Mouse (Mus musculus): ENCODE measurements around the gene Ccdc186. TPM values are rescaled to one million over a fixed set of nuclear protein-coding genes. Genes with fewer than 3 reads are reported as not detected.
A peak's percentile ranks its signal among the peaks of the same experiment; 100 is the strongest.

Gene Ccdc186
- total and polyA plus RNA-seq, 3 experiments: 2.2 to 7.5 (median 3.4) TPM

DNA sequence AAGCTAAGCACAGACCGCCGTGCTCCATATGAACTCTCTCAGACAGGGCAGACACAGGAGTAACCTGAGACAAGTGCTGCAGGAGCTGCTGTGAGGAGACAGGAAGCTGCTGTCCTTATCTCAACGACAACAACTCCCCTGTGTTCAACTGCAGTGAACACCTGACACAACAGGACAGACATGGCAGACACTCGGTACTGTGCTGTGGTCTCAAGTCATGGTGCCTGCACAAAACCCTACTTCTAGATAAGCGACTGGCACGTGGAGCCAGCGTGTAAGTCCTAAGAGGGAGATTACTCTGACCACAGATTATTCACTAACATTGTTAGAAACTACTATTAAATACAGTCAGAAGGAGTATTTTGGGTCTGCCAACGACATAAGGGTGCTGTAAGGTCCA lies 21.8 kb downstream of the Ccdc186 start:
- H3K9ac ChIP-seq (ENCODE audit: insufficient read depth, low read depth): no peak overlapping the region
- H3K4me1 ChIP-seq (ENCODE audit: control insufficient read depth in 1 of 2, insufficient read depth in 2 of 2): peaks cover 0 to 15% of the 10 kb centered on the region in 2 experiments; a peak in 2 of 4 replicates
- no peak overlapping the region for H3K27ac ChIP-seq (ENCODE audit: insufficient read depth, low read depth)
- dilution Hi-C loops (cut with MboI; ENCODE audit: extremely low pct_ligation_motif_present, extremely low pct_unique_long_range_greater_than_20kb, low sequenced_read_pairs) (no loop called here), in situ Hi-C loops (cut with MboI; ENCODE audit: low pct_ligation_motif_present, low pct_unique_long_range_greater_than_20kb, low sequenced_read_pairs) (no loop called here)
- no peak overlapping the region for H3K4me2 ChIP-seq (ENCODE audit: insufficient read depth, low read depth, poor library complexity, severe bottlenecking)
- H3K79me2 ChIP-seq (replicated peaks; ENCODE audit: control insufficient read depth, extremely low read depth, insufficient read depth, poor library complexity, severe bottlenecking): no peaks in the 10 kb centered on the region
- H3K27me3 ChIP-seq (replicated peaks): no peaks in the 10 kb centered on the region
- H3K9me3 ChIP-seq (replicated peaks; ENCODE audit: low read length): no peaks in the 10 kb centered on the region
- no peak for TF ChIP-seq RAD21 (IDR thresholded peaks at IDR 0.05; ENCODE audit: low read depth, low read length)
- no peak for TF ChIP-seq ELF1 (IDR thresholded peaks at IDR 0.05; ENCODE audit: low read depth, low read length)
- no peak for TF ChIP-seq TCF12 (IDR thresholded peaks at IDR 0.05; ENCODE audit: low read depth, low read length)
- TF ChIP-seq RCOR1 (conservative IDR thresholded peaks at IDR 0.05; ENCODE audit: low read depth, low read length): no peak
- TF ChIP-seq ETS1 (conservative IDR thresholded peaks at IDR 0.05; ENCODE audit: low read depth, low read length): no peak
- no peak for TF ChIP-seq CHD1 (IDR thresholded peaks at IDR 0.05; ENCODE audit: low read depth, low read length)
- TF ChIP-seq JUN (IDR thresholded peaks at IDR 0.05; ENCODE audit: insufficient read depth, low read depth, low read length): no peak
- no peak for TF ChIP-seq BHLHE40 (IDR thresholded peaks at IDR 0.05; ENCODE audit: low read depth, low read length)
- no peak for TF ChIP-seq USF1 (IDR thresholded peaks at IDR 0.05; ENCODE audit: low read depth, low read length)
- TF ChIP-seq NELFE (IDR thresholded peaks at IDR 0.05; ENCODE audit: low read depth, low read length): no peak
- no peak overlapping the region for H3K4me3 ChIP-seq (replicated peaks in 1 of 3; ENCODE audit: low read depth in 2 of 3, low read length in 2 of 3, poor library complexity in 1 of 3)
- DNase-seq (ENCODE audit: extremely low read depth): no peak
- H3K36me3 ChIP-seq (replicated peaks in 1 of 2; ENCODE audit: control insufficient read depth in 1 of 2, insufficient read depth in 1 of 2, low read length in 1 of 2): peaks cover 55 to 87% of the 10 kb centered on the region in 2 experiments

DNA sequence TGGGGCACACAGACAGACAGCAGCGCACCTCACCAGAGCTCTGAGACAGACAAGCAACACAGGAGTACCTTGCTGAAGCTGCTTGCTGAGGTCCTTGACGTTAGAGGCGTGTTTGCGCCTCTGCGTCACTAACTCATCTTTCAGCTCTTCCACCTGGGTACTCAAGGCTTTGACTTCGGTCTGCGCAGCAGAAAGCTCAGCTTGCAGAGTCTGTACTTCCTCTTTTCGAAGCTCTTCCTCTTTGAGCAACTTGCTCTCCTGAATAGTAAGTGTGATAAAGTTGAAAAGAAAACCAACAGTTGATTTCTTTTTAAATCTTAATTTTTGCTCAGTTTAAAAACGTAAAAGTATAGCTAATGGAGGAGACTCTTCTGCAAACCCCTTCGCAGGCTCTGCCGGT lies 24.6 kb downstream of the Ccdc186 start:
- in situ Hi-C loops (cut with MboI; ENCODE audit: low pct_ligation_motif_present, low pct_unique_long_range_greater_than_20kb, low sequenced_read_pairs): no loop called here
- no peak overlapping the region for H3K4me2 ChIP-seq (ENCODE audit: insufficient read depth, low read depth, poor library complexity, severe bottlenecking)
- DNase-seq (ENCODE audit: extremely low read depth): peak; percentile 50
- no peak overlapping the region for H3K27ac ChIP-seq (ENCODE audit: insufficient read depth, low read depth)
- TF ChIP-seq RCOR1 (conservative IDR thresholded peaks at IDR 0.05; ENCODE audit: low read depth, low read length) (no peak), ELF1 (IDR thresholded peaks at IDR 0.05; ENCODE audit: low read depth, low read length) (no peak), POLR2AphosphoS2 (IDR thresholded peaks at IDR 0.05; ENCODE audit: low read depth, low read length) (no peak), ZC3H11A (IDR thresholded peaks at IDR 0.05; ENCODE audit: low read depth, low read length) (no peak), PAX5 (IDR thresholded peaks at IDR 0.05; ENCODE audit: low read length) (no peak), USF2 (conservative IDR thresholded peaks at IDR 0.05; ENCODE audit: low read depth, low read length) (no peak), USF1 (IDR thresholded peaks at IDR 0.05; ENCODE audit: low read depth, low read length) (no peak), JUND (conservative IDR thresholded peaks at IDR 0.05; ENCODE audit: low read depth, low read length) (no peak), EP300 (IDR thresholded peaks at IDR 0.05; ENCODE audit: low read length) (no peak), SMC3 (IDR thresholded peaks at IDR 0.05; ENCODE audit: low read depth, low read length) (no peak), TCF12 (IDR thresholded peaks at IDR 0.05; ENCODE audit: low read depth, low read length) (no peak), CTCF (conservative IDR thresholded peaks at IDR 0.05 in 1 of 2, IDR thresholded peaks at IDR 0.05 in 1 of 2; ENCODE audit: low read depth in 2 of 2, low read length in 2 of 2) (no peak)
- no peaks in the 10 kb centered on the region for H3K79me2 ChIP-seq (replicated peaks; ENCODE audit: control insufficient read depth, extremely low read depth, insufficient read depth, poor library complexity, severe bottlenecking)
- dilution Hi-C loops (cut with MboI; ENCODE audit: extremely low pct_ligation_motif_present, extremely low pct_unique_long_range_greater_than_20kb, low sequenced_read_pairs): no loop called here
- no peaks in the 10 kb centered on the region for H3K9me3 ChIP-seq (replicated peaks; ENCODE audit: low read length)
- H3K36me3 ChIP-seq (replicated peaks in 1 of 2; ENCODE audit: control insufficient read depth in 1 of 2, insufficient read depth in 1 of 2, low read length in 1 of 2): peaks cover 63 to 91% of the 10 kb centered on the region in 2 experiments
- H3K4me3 ChIP-seq (replicated peaks in 1 of 3; ENCODE audit: low read depth in 2 of 3, low read length in 2 of 3, poor library complexity in 1 of 3): no peak overlapping the region
- H3K4me1 ChIP-seq (ENCODE audit: control insufficient read depth in 1 of 2, insufficient read depth in 2 of 2): peaks cover 0 to 10% of the 10 kb centered on the region in 2 experiments; a peak in 2 of 4 replicates
- no peak overlapping the region for H3K9ac ChIP-seq (ENCODE audit: insufficient read depth, low read depth)
- no peaks in the 10 kb centered on the region for H3K27me3 ChIP-seq (replicated peaks)

Measured in CH12.LX (cell line).